Mouse (Mus musculus) kidney, postnatal 25 days (tissue): ENCODE measurements around the gene Scand1.

ENCODE experiments used
- DNase-seq, 2 experiments: peaks; one replicate each; pipeline ENCODE4 v3.0.0; 2021; ENCODE audit warnings: mixed read lengths in 2 of 2

The Scand1 gene

DNA sequence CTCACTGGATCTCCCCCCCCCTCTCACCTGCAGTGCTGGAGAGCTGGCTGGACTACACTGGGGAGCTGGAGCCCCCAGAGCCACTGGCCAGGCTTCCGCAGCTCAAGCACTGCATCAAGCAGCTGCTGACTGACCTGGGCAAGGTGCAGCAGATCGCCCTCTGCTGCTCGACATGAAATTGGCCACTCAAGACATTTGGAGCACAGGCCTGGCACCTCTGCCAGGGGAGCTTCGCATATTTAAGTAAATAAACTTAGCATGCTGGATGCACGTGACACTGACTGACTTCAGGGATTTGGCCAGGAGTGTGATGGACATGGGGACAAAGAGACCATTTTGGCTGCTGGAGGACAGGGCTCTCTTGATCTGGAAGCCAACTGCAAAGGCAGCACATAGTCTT, 5.2 kb downstream of the Scand1 start:
- DNase-seq: peak; percentile 58 to 75

DNA sequence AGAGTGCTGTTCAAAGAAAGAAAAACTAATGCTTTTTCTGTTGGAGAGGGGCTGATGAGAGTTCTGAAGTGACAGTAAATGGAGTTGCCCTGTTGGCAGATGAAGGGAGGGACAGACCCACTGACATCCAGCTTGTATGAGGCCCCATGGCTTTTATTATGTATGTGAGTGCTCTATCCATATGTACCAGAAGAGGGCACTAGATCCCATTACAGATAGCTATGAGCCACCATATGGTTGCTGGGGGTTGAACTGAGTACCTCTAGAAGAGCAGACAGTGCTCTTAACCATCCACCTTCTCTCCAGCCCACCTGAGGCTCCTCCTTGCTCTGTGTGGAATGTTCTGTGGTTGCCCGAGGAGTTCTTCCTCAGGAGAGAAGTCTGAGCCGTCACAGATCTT, 6.7 kb downstream of the Scand1 start:
- DNase-seq: no peak

DNA sequence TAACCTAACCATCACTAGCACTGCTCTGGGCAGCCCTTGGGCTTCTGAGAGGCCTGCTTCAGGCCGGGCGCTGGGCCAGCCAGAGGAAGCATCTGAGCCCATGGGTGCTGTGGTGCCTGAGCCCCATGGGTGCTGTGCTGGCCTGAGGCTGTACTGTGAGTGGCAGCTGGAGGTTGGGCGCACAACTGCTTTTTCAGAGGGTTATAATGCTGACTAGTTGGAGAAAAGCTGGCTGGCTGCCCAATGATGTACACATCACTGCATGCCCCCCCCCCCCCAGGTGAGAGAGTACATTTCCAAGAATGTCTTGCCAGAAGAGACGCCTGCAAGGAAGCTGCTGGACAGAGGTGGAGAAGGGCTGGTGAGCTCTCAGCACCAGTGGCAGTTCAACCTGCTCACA, 8.2 kb downstream of the Scand1 start:
- peak; percentile 71 to 76 for DNase-seq

DNA sequence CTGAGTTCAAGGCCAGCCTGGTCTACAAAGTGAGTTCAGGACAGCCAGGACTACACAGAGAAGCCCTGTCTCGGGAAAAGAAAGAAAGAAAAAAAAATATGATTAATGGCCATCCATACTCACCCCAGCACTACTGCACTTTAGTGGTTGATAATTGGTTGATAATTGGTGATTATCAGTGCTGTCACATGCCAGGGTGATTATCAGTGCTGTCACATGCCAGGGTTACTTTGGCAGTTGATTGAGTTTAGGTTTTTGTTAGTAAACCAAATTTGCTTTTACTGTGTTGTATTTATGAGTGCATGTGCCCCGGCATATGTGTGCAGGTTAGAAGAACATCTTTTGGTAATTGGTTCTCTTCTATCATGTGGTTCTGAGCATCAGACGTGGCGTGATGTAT, 10.4 kb downstream of the Scand1 start:
- DNase-seq: no peak

DNA sequence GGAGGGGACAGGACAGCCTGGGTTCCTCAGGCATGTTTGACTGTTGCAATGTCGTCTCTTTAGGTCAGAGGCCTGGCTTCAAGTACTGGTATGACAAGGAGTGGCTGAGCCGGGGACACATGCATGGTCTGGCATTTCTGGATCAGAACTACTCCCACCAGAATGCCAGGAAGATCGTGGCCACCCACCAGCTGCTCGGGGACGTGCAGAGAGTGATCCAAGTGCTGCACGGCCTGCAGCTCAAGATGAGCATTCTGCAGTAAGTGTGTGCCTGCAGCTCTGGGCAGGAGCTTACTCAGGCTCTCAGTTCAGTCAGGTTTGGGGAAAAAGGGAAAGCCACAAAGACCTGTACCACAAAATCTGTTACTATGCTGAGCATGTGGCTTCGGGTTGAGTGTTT, 14.0 kb downstream of the Scand1 start:
- DNase-seq: no peak

DNA sequence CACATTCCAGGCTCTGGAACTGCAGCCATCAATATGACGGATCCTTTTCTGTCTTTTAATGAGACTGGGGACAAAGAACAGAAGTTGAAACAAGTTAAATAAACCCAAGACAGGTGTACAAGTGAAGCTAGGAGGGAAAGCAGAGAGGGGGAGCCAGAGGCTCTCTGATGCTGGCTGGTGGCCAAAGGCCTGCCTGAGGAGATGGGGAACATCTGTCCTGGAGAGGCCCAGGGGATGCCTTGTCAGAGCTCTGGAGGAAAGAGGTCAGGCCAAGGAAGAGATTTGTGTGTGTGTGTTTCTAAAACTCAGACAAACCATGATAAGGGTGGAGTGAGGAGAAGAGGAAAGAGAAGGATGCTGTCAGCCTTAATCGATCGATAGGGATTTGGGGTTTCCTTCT, 14.9 kb downstream of the Scand1 start:
- peak; percentile 57 to 69 for DNase-seq

DNA sequence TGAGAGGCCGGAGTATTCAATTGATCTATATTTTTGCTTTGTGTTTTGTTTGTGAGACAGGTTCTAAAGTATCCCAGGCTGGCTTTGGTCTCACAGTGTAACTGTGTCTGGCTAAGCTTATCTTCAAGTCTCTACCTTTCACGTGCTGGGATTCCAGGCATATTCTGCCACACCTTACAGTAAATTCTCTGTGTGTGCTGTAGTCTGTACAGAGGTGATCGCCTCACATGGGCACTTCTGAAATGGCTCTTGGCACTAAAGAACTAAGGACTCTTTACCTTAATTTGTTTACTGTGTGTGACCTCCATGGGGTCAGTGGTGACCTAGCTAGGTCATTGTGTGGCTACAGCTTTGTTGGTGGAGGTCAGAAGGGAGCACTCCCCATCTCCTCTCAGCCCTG, 16.3 kb downstream of the Scand1 start:
- DNase-seq: no peak

DNA sequence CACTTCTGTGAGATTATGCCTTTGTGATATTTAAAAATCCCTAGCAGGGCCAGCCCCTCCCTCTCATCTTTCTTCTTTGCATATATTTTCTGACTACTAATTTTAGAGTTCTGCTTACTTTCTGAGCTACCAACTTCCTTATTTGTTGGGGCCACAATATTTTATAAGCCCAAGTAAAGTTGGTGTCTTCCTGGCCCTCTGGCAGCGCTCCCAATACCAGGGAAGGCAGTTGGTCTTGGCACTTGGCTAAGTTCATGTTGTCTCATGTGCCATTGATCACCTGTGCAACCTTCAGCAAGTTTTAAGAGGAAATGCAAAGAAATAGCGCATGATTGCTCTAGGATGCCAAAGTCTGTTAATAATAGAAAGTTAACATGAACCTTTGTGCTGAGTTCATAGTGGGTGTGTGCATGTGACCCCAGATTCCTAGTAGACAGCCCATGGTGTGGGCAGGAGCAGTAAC, 16.9 kb downstream of the Scand1 start:
- peak; percentile 78 to 86 for DNase-seq

DNA sequence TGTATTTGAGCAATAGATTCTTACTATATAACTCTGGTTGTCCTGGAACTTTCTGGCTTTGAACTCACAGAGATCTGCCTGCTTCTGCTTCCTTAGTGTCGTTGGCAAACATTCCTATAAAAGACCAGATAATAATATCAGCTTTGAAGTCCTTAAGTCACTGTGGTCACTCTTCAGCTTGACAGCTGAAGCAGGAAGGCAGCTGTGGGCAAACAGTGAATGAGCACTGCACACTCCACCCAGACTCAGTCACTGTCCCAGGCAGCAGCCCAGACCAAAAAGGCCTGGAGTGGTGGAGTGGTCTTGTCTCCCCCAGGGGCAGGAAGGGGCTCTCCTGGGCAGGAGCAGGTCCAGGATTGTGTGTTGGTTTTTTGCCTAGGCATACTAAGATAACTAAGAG, 20.5 kb downstream of the Scand1 start:
- DNase-seq: no peak

DNA sequence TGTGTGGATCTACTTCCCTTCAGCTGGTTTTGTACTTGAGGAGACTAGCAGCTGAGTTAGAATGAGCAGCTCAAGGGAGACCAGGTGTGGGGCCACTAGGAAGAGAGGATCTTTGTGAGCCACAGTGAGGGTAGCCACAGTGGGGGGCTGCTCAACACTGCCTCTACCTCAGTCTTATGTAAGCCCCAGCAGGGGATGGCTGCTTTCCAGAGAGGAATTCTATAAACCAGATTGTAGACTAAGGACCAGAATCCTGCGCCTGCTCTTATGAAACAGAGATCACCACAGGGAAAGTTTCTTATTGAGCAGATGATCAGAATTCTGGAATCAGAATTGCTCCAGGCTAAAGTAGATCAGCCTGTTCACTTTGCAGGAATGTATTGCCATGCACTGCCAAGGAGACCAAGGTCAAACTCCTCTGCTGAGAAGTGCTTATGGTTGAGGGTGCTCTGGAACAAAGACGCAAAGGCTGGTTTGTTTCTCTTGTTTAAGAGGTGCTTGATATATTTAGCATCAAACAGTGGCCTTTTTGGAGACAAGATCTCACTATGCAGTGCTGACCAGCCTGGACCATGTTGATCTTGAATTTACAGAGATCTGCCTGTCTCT, 22.8 kb downstream of the Scand1 start:
- DNase-seq: no peak

DNA sequence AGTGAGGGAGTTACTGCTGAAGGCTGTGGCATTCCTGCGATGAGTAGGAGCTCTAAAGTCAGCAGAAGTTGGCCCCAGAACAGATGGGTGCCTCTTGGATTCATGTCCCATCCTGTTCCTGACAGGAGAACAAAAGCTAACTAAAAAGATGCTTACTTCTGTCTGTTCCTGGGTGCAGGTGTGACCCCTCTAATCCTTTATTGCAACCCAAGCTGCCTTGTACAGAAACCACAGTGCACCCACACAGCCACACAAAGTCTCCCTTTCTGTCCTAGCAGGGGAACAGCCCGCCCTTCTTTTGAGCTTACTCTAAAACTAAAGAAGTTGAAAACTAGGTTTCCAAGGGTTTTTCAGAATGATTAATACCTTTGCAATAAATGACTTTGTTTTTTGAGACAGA, 24.3 kb downstream of the Scand1 start:
- no peak for DNase-seq

DNA sequence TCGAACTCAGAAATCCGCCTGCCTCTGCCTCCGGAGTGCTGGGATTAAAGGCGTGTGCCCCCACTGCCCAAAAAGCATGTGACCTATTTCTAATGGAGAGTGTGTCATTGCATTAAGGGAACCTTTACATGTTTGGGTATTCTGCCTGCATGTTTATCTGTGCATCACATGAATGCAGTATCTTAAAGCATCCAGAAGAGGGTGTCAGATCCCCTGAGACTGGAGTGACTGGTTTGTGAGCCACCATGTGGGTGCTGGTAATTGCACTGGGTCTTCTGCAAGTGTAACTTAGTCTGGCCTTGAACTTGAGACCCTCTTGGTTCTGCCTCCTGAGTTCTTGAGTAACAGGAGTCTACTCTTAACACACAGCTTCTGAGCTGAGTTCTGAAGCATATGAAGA, 25.8 kb downstream of the Scand1 start:
- no peak for DNase-seq

DNA sequence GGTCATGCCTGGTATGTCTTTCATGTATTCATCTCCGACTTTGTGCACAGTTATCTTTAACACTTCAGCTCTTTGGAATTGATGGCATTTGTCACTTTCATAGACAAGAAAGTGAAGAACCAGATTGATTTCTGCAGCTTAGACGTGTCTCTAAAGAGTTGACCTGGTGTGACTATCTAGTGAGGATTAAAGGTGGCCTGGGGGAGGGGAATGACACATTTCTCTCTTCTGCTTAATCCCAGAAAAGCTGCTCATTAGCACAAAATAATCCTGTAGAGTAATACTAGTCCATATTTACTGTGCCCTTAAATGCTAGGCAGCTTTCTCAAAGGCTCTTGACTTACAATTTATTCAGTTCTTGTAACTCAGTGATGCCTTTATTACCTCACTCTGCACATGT, 27.3 kb downstream of the Scand1 start:
- no peak for DNase-seq

DNA sequence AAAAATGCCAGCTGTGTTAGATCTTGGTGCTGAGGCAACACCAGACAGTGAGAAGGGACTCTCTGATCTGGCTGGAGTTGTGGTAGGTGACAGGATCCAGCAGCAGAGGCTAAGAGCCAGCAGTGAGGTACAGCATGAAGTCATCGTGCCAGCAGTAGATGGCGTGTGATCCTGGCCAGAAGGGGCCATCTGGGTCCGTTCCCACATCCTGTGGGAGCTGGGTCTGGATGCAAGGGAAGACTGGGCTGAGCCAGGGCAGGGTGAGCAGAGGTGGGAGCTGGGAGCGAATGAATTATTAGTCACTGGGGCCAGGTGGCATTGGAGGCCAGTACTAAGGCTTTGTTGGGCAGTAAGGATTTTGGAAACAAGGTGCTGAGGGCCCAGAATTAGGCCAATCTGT, 31.3 kb downstream of the Scand1 start:
- no peak for DNase-seq

DNA sequence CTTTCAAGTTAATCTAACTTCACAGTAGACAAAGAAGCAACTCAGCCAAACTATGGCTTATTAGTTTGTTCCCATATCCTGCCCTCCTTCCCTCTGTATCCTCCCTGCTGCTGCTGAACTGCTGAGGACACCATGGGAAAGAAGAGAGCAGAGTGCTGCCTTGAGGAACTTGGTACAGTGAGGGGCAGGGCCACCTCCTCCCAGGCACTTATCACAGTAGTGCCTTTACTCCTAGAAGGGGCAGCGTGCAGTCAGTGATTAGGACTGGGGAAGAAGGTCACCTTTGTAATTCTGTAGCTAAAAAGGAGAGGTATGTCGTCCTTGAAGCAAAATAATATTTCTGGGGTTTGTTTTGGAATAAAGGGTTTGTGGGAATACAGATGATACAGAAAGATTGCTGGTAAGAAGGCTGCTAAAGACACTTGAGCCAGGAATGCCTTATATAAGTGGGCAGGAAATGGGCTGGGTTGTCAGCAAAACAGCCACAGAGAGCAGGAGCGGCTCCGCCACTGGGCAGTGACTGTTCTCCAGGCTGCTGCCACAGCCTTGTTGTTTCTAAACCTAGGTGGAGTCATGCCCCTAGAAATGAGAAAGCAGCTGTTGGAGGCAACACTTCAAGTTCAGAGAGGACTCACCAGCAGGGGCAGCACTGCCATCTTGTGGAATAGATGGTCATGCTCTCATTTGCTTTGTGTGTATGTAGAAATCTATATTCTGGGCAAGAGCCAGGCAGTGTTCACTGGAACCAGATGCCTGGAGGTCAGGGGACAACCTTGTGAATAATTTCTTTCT, 34.1 kb downstream of the Scand1 start:
- peak; percentile 90 to 93 for DNase-seq

DNA sequence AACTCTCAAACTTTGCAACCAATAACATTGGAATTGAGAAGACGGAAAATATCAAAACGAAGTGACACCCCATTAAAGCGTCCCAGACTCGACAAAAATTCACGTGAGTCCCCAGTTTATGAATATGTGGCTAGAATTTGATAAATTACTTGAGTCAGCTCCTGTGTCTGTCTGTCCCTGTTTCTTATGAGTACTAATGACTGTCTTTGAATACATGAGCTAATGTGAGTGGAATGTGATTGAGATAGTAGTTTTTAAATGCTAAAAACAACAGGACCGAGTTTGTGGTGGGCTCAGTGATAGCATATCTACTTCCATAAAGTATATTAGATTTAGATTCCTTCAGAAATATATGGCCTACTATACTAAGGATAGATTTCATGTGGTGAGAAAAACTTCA, 40.0 kb downstream of the Scand1 start:
- DNase-seq: no peak

DNA sequence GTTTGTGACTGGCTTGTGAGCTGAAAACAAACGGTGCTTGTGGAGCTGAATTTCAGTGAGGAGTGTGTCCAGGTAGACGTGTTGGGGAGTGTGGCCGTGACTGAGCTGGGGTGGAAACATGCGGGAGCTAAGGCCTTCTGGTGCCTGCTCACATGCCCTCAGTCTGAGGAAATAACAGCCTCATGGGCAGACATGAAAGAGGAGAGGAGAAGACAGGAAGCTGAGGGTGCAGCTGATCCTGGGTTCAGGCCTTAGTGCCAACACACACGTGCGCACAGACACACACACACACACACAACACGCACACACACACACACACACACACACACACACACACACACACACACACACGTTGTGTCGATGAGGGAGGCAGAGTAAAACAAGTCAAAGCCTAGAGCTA, 44.9 kb downstream of the Scand1 start:
- no peak for DNase-seq

DNA sequence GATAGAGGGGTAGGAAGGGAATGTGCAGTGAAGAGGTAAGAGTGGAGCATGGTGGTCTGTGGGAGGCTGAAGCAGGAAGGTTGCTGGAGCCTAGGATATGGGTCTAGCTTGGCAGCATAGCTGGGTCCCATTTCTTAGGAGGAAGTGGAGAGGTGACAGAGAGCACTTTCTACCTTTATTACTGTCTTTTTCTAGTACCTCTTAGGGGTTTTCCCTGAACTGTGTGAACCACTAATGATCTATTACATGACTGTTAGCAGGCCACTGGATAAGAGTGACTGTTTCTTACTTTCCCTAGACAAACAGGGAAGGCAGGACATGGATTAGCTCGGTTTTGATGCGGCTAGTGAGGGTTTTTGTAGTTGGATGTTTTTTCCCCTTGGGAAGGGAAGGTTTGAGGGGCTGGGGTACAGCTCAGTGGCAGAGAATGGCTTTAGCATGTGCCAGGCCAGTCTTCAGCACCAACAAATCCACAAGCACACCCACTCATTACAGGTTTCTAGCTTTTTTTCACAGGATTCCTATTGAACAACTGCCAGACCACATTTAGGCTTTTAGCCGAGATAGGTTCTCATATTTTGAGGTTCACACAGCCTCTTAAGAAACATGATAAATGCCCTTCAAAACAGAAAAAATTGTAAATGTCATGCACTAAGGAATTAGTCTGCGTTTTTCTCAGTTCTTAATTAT, 49.2 kb downstream of the Scand1 start:
- DNase-seq: no peak
